Mouse (Mus musculus): ENCODE results near the gene 4930447C04Rik.

- no peak for TF ChIP-seq CTCF (IDR thresholded peaks at IDR 0.05; ENCODE audit: extremely low read depth, insufficient read length, insufficient replicate concordance, low read depth, low read length)
- TF ChIP-seq POLR2A (IDR thresholded peaks at IDR 0.05; ENCODE audit: low read depth, low read length) = no peak
Measured at GRCm38 (mm10) chr12:72977851-72978250, 37.3 kb upstream of the 4930447C04Rik start.
